Mouse (Mus musculus) kidney, adult 2 months (tissue): Measurements from ENCODE around the gene Pidd1.

Experiments
- CTCF ChIP-seq: fragments of 200-500 bp; conservative IDR thresholded peaks from 2 replicates; pipeline ENCODE4 v1.5.1; 2011; ENCODE audit warnings: low read depth, mild to moderate bottlenecking, control low read depth, low read length, moderate library complexity, mixed read lengths; ENCODE audit not compliant: insufficient read depth, insufficient read length
- POLR2A ChIP-seq: fragments of 200-500 bp; IDR thresholded peaks from one replicate; pipeline ENCODE4 v1.6.1; 2011; ENCODE audit warnings: low read depth, low read length, control low read depth

DNA sequence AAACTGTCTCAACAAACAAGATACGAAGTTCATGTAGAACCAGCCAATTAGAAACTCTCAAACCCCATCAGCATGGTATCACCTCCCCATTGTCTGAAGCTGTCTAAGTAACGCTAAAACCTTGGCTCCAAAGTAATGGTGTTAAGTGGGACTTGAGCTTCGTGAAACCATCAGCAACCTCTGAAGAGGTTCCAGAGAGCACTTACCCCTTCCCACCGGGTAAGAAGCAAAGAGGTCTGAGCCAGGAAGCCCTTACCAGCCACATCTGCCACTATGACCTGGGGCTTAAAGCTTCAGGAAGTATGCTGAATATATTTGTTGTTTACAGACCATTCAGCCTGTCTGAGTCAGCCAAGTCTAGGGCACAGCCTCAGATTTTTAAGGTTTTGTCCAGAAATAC is 38.4 kb downstream of the Pidd1 start:
- TF ChIP-seq CTCF (no peak), POLR2A (no peak)
